Mouse (Mus musculus) heart, postnatal 14 days (tissue): Measurements from ENCODE around the gene Epc2. TPM values are rescaled to one million over a fixed set of nuclear protein-coding genes. Genes with fewer than 3 reads are reported as not detected.
"Not testable (repeated sequence)": the region's sequence is repeated elsewhere in the genome, so short reads cannot be mapped to it uniquely, and the experiment has no call there.

Source experiments
- DNase-seq, 2 experiments: peaks; one replicate each; pipeline ENCODE4 v3.0.0; 2021 to 2022
- intact Hi-C: fragments of 180-260 bp; cut with DNase I; formaldehyde crosslinking; loops from one replicate; pipeline ENCODE4 v1.15.1; 2025
- total RNA-seq, 2 experiments: library from RNA; stranded (reverse); gene quantifications; 2 replicates each; pipeline ENCODE4 v1.2.3; 2021

The Epc2 gene
- total RNA-seq, 2 experiments from 2014 or later, result 17.4 to 17.7 TPM

DNA sequence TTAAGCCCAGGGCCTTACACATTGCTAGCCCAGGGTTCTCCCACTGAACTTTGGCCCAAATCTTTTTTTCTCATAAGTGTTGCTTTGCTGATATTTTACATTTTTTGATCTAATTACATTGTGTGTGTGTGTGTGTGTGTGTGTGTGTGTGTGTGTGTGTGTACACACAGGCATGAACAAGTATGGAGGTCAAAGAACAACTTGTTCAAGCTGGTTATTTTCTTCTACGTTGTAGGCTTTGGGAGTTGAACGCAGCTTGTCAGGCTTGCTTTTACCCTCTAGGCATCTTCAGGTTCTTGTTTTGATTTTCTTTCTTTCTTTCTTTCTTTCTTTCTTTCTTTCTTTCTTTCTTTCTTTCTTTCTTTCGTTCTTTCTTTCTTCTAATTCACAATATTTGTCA, 19.9 kb downstream of the Epc2 start:
- intact Hi-C loops, result no loop called here
- DNase-seq, result no peak

- no peak for DNase-seq
- intact Hi-C loops, result no loop called here
Measured at GRCm38 (mm10) chr2:49471641-49472355, 20.5 kb downstream of the Epc2 start.

DNA sequence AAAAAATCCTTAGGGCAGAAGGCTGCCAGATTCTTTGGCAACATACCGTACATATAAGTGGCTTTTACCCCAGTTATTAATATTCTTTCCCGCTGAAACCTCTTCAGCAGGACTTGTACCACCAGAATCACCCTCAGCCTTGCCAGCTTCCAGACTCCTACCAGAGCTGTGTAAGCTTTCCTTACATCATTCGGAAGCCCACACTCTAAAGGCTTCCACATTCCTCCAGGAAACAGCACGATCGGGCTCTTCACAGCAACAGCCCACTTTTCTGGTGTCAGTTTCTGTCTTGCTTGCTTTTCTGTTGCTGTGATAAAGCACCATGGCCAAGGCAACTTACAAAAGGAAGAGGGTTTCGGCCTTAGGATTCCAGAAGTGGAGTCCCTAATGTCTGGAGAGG, 21.2 kb downstream of the Epc2 start:
- intact Hi-C loops, result no loop called here
- DNase-seq, result no peak

DNA sequence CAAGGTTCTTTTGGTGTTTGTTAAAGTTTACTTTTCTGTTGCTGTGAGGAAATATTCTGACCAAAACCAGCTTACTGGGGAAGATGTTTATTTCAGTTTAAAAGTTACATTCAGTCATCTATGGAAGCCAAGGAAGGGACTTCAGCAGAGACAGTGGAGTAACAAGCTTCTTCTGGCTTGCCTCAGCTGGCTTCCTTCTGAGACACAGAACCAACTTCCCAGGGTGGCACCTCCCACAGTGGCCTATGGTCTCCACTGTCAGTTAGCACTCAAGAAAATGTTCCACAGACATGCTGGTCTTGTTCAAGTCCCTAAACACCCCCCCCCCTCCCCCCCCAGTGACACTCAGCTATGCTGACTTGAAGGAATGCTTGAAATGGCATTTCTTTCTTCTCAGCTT, 30.9 kb downstream of the Epc2 start:
- DNase-seq, result no peak
- intact Hi-C loops, result no loop called here

DNA sequence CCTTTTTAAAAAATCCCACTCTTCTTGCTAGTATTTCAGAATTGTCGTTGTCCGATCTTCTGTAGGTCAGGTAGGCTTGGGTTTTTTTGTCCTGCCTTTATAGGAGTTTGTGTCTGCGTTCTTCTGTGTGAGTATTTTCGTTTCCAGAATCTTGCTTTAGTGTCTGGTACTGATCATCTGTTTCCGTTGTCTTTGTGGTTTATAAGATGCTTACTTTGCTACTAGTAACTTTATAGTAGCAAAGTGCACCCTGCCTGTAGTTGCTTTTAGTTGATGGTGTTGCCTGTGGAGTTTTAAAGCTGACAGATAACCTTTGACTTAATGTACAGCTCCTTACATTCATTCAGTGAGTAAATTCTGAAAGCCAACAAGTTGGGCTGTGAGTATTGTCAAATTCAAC, 32.1 kb downstream of the Epc2 start:
- DNase-seq, result no peak
- intact Hi-C loops, result no loop called here

- DNase-seq, result no peak
- intact Hi-C loops, result no loop called here
Measured at GRCm38 (mm10) chr2:49501435-49501834, 50.1 kb downstream of the Epc2 start.

- DNase-seq, result peak; percentile 44 to 59
- intact Hi-C loops, result no loop called here
Measured at GRCm38 (mm10) chr2:49503596-49503995, 52.3 kb downstream of the Epc2 start.

DNA sequence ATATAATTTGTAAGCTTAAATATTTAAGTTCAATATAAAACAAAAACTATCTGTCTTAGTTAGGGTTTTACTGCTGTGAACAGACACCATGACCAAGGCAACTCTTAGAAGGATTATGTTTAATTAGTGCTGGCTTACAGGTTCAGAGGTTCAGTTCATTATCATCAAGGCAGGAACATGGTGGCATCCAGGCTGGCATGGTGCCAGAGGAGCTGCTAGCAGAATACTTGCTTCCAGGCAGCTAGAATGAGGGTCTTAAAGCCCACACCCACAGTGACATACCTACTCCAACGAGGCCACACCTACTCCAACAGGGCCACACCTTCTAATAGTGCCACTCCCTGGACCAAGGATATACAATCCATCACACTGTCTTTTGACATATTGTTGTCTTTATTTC, 53.9 kb downstream of the Epc2 start:
- DNase-seq, result peak in 1 of 2 experiments; percentile 8
- intact Hi-C loops, result not testable (repeated sequence)

- DNase-seq, result no peak
- intact Hi-C loops, result no loop called here
Measured at GRCm38 (mm10) chr2:49510832-49511231, 59.5 kb downstream of the Epc2 start.

DNA sequence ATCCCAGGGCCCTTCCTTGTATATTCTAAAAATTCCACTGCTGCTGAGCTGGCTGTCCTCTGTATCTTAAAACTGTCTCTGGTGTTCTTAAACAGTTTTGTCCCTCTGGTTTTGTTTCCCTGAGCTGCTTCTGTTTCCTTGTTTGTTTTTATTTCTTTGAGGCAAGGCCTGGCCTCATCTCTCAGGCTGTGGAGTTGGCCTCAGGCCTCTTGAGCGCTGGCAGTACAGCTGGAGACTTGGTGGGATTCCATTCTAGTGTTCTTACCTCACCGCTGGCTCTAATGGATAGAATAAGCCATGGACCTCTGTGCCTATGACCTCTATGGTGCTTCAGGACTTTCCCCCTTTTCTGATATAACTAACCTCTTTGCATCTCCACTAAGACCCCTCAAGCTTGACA, 64.7 kb downstream of the Epc2 start:
- DNase-seq, result peak; percentile 31 to 46
- intact Hi-C loops, result loop anchor here (5.0 kb wide), 1 partner anchor 64 kb away; the partner anchor contains the start of gene Epc2

- intact Hi-C loops, result no loop called here
- no peak for DNase-seq
Measured at GRCm38 (mm10) chr2:49520409-49520808, 69.1 kb downstream of the Epc2 start.

DNA sequence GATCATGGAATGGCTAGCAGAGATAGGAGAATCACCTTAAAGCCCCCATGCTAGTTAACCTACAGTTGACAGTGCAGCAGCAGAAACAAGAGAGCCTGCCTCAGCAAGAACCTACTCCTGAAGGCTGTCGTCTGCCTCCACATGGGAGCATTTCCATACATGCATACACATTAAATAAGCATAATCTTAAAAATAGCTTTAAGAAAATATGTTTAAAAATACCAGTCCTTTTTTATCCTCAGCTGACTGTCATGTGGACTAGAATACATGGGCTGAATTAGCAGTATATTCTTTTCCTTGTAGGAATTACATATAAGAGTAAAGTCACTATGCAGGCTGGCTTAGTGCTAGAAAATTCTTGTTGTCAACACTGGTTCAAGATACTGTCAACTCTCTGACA, 69.7 kb downstream of the Epc2 start:
- intact Hi-C loops, result no loop called here

GRCm38 (mm10) chr2:49521564-49521963, 70.3 kb downstream of the Epc2 start:
- intact Hi-C loops, result no loop called here
- no peak for DNase-seq

More for the DNA sequence above, 69.7 kb downstream of the Epc2 start:
- no peak for DNase-seq

GRCm38 (mm10) chr2:49522578-49522977, 71.3 kb downstream of the Epc2 start:
- intact Hi-C loops, result no loop called here
- DNase-seq, result no peak

DNA sequence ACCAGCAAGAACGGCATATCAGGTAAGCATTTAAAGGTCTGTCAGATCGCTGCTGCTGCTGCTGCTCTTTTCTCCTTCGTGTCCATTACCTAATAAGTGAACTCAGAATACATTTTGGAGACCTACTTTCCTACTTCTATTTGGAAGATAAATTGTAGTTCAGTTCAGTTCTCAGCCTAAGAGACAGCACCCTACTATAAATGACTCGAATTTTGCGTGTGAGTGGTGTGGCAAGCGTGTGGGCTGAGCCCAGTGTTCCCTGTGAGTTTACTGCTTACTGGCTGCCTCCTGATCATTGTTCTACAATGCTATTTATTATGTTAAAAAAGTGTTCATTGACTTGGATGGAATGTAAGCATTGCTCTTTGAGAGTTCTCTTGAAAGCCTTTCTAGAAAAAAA, 85.9 kb downstream of the Epc2 start:
- intact Hi-C loops, result no loop called here
- no peak for DNase-seq

DNA sequence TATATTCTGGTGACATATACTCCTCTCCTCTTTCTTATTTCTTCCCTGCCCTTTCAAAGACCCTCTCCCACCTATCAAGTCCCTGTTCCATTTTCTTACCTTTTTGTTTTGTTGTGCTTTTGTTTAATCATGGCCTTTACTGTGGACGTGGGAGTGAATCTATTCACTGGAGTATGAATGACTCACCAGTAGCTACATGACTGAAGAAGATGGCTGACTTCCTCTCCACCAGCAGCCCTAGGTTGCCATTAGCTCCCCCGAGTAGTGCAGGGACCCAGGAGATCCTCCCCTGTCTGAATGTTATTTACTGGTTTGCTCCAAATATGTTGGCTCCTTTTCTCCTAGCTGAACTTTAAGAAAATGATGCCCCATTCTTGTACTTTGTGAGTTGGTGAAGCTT, 86.8 kb downstream of the Epc2 start:
- no peak for DNase-seq
- intact Hi-C loops, result no loop called here

DNA sequence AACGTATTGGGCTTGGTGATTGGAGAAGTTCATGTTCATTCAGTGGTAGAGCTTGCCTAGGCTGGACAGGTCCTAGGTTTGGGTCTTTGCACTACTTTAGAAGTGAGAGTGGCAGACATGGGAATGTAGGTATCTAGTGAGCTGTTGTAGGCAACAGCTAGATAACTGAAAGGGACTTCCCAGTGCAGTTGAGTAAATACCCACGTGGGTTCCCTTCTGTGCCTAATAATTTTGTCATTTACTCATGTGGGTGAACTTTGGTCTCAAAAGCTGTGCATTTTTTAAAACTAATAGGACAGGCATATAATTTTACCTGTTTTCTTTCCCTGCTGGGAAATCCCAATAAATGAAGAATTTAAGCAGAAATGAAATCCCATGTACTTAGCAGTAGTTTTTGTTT, 88.5 kb downstream of the Epc2 start:
- no peak for DNase-seq
- intact Hi-C loops, result no loop called here

- no peak for DNase-seq
- intact Hi-C loops, result no loop called here
Measured at GRCm38 (mm10) chr2:49547813-49548212, 96.5 kb downstream of the Epc2 start.

GRCm38 (mm10) chr2:49548492-49548891, 97.2 kb downstream of the Epc2 start:
- intact Hi-C loops, result no loop called here
- no peak for DNase-seq

DNA sequence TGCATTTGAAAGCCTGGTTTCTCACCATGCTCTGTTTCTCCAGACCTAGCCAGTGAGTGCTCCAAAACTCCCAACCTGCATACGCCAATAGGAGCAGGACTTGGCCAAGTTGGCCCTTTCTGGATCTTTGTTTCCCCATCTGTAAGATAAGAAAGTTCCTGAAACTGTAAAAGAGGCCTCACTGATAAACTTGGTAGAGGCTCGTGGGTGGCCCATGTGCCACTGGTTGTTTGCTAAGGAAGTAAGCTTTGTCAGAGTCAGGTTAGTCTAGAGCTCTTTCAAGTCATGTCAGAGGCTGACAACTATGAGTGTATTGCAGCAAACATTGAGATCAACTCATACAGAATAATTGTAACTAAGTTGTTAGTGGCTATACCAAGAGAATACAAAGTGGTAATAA, 101.8 kb downstream of the Epc2 start:
- no peak for DNase-seq
- intact Hi-C loops, result no loop called here

GRCm38 (mm10) chr2:49557339-49557738, 106.1 kb downstream of the Epc2 start:
- intact Hi-C loops, result no loop called here
- DNase-seq, result no peak

GRCm38 (mm10) chr2:49558361-49558760, 107.1 kb downstream of the Epc2 start:
- no peak for DNase-seq
- intact Hi-C loops, result no loop called here
